Mouse (Mus musculus) heart, adult 11 months (tissue): ENCODE measurements at regions not wholly inside any gene's neighbourhood (a gene's known extent, or its start where the extent isn't known, plus 50 kb on each side); places are given as distances from the start of the nearest gene placed in this dataset.

Experiments used
- DNase-seq: peaks from one replicate; pipeline ENCODE4 v3.0.0; 2022

DNA sequence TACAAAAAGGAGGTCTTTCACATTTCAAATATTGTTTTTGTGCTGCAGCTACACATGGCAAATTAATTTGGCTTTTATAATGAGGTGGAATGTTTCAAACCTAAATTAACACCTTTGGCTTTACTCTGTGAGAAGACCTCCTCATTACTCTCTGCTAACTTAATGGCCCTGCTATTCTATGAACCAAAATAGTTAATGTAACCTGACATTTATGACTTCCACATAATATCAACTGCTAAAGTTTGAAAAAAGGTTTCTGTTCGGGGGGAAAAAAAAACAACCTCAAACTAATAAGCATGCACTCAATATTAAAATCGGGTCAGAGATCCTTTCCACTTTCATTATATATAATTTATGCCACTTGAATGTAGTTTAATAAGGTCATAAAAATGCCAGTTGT, 197.2 kb upstream of the Cep162 start:
- no peak for DNase-seq

DNA sequence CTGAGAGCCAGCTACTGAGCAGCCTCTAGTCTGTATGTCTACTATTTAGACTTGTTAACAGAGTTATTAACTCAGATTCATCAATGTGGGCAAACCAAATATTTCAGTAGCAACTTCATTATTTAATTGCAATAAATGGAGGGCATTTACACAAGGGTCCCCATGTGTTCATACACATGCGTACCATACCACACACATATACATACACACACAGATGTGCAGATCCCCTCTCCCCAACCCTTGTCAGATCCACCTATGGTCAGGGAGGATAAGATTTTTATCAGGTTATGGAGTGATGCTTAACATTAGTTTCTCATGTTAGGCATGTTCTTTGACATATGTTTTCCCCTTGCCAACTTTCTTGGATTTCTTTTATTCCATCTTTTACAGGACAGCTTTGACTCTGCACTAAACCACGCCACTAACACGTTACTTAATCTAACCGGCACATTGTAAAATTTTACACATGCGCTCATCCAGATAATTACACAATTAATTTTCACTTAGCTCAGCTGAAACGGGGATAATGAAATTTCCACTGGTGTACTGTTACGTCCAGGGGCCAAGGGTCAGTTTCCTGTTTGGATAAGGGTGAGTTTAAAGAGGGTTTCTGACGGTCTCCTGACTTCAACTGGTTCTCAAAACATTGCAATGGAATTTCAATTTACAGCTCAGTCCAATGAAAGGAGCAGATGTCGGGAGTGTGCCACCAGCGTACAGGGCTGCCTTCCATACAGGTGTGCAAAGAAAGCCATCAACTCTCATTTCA, 188.3 kb upstream of the Cep162 start:
- no peak for DNase-seq

DNA sequence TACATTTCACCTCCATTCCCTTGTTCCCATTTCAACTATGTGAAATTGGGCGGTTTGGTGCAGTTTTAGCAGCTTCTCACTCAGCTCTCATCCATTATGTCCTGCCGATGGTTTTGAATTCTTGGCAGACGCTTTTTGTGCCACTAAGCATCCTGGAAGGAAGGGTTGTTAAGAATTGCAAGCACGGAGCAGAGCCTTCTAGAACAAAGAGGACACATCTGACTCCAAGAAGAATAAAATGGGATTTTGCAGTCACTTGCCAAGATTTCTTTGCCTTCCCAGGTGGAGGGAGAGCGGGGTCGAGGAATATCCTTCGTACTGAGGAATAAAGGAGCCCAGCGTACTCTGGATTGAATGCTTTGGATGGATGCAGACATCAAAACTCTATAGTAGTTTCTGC, 176.7 kb upstream of the Cep162 start:
- no peak for DNase-seq

DNA sequence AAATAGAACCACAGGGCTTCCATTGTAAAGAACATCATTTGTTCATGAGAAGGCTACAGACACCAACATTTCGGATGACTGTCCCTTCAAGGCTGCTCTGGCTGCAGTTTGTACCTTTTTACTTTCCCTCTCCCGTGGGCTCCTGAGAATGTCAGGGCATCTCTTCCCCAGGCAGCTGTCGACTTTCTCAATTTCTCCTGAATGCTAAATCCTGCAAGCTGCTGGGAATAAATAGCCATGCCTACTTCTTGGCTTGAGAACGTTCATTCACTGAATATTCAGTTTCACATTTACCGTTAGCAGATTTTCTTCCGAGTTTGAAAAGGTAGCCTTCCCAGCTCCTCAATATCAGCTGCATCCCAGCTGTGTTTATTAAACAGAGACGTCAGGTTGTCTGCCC, 176.2 kb upstream of the Cep162 start:
- DNase-seq = no peak

- no peak for DNase-seq
Measured at GRCm38 (mm10) chr9:87425201-87425600, 169.9 kb upstream of the Cep162 start.

DNA sequence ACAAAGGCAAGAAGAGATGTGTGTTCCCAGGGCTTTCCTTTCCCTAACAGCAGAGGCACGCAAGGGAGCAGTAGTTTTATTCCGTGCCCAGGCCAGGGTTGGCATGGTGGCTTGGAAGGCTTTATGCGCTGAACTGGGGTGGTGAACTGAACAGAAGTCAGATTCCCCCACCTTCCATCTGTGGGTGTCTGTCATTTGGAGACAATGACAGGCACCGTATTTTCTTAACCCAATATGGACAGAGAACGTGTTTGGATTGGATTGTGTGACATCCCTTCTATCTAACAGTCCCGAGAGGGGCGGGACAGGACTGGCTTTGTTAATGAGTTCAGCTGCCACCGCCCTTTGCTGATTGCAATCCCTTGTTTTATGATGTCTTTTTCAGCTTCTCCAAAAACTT, 165.8 kb upstream of the Cep162 start:
- DNase-seq = peak; percentile 44

- peak; percentile 83 for DNase-seq
Measured at GRCm38 (mm10) chr9:87419376-87419775, 164.0 kb upstream of the Cep162 start.

DNA sequence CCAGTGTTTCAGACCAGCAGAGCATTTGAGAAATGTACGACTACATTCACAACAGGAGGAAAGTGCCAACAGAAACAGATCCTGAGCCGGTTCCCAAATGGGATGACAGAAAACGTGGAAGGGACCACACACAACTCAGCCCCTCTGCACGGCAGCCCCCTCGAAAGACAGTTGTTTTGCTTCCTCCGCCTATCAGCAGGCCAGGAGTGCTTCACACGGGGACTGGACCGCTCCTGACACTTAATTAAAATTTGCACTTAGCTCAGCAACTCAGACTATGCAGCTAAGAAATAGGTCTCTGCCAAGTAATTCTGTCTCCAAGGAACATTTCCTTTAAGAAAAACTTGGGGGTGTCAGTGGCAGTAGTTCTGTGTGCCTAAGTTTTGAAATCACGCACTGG, 157.6 kb upstream of the Cep162 start:
- no peak for DNase-seq

DNA sequence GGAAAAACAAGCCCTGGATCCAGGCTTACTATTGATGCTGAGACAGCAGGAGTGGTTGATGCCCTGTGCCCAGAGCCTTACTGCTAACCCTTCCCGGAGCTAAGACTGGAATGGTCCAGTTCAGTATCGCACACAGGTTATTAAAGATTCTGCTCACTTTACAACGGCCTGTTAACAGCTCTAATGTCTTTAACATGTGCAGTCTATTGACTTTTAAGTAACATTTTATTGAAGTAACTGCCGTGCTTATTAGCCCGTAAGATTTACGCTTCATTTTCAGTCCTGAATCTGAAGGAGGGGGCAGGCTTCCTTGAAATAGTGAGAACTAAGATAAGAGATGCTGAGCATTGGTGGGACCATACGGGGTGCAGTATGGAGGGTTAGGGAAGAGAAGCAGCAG, 155.7 kb upstream of the Cep162 start:
- DNase-seq = no peak

- no peak for DNase-seq
Measured at GRCm38 (mm10) chr9:87409736-87410135, 154.4 kb upstream of the Cep162 start.

GRCm38 (mm10) chr9:87408805-87409204, 153.5 kb upstream of the Cep162 start:
- DNase-seq = no peak

GRCm38 (mm10) chr9:87406476-87406875, 151.1 kb upstream of the Cep162 start:
- DNase-seq = no peak

DNA sequence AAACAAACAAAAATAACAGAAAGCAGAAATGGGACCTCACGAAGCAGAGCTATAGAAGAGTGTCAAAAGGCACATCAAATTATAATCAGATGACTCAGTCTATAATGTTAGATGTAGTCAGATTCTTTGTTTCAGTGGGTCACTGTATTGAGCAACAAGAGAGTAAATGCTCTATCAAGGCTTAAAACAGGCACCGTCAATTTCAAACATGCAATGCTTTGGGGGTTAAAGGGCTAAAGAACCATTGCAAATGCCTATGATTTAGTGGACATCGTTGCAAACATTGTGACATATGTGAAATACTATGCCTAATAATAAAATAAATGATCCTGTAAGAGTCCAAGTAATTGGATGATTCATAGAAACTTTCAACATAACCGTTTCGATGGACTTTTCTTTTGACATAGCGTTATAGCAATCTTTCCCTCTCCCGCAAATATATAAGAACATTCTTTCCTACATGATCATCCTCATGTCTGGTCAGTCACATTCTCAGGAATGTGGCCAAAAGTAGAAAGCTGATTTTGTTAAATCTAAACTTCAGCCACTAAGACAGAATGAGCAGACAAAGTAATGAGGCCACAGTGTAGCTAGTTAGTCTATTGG, 149.9 kb upstream of the Cep162 start:
- DNase-seq = no peak

DNA sequence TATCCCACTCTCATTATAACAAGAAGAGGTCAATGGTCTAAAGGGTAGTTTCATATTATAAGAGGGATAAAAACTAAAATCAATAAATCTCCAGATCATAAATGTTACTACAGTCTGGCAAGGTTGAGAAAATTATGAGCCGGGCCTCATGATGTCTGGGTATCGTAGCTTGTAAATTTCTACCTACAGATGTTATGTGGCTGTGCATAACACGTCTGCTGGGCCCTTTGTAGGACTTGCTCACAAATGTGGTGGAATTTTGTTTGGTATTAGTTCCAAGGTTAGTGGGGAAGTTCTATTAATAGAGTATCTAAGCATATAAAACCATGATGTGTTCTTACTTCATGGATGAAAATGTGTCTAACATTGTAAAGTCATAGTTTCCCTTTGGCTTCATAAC, 146.7 kb upstream of the Cep162 start:
- DNase-seq = peak; percentile 13

GRCm38 (mm10) chr9:87387516-87387915, 132.2 kb upstream of the Cep162 start:
- DNase-seq = peak; percentile 19

- peak; percentile 46 for DNase-seq
Measured at GRCm38 (mm10) chr9:87383513-87383912, 128.2 kb upstream of the Cep162 start.

DNA sequence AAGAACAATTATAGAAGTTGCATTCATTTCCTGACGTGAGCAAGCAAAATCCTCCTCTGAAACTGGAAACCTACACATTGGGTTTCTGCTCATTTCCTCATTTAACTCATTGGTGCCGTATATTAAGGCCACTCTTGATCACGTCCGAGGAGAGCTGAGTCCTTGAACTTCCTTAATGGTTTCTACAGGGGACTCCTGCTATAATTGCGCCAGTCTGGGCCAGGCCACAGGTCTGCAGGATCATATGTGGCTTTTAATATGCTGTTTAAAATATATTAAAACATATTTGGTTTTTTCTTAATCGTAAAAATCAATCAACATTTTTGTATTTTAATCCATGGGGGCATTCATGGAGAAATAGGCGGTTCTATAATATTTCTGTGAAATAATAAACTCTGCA, 122.6 kb upstream of the Cep162 start:
- peak; percentile 66 for DNase-seq

DNA sequence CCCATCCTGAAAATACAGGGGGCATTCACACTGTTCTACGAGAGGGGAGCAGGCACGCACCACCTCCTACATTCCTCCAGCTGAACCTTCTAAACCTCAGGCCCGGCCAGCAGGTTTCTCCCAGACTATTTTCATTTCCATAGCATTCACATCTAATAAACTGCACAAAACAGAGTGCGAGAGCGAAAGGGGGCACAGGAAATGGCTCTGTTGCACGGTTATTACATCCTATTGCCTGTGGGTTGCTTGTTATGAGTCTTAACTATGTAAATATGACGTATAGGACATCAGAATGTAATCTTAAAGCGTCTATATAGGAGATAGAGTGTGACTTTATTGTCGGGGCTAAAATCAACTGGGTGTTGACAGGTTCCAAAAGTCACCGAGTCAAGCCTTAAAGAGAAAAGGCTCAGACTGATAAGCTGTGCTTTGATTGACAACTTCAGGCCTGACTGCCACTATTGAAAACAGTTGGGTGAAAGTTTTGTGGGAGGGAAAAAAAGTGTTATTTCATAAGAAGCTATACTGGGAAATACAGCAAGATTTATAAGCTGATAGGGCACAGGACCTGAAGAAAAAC, 121.5 kb upstream of the Cep162 start:
- DNase-seq = peak; percentile 58

GRCm38 (mm10) chr9:87372251-87372905, 117.0 kb upstream of the Cep162 start:
- peak; percentile 36 for DNase-seq

GRCm38 (mm10) chr9:87369059-87369458, 113.7 kb upstream of the Cep162 start:
- DNase-seq = no peak

GRCm38 (mm10) chr9:87347008-87347407, 91.7 kb upstream of the Cep162 start:
- DNase-seq = no peak

DNA sequence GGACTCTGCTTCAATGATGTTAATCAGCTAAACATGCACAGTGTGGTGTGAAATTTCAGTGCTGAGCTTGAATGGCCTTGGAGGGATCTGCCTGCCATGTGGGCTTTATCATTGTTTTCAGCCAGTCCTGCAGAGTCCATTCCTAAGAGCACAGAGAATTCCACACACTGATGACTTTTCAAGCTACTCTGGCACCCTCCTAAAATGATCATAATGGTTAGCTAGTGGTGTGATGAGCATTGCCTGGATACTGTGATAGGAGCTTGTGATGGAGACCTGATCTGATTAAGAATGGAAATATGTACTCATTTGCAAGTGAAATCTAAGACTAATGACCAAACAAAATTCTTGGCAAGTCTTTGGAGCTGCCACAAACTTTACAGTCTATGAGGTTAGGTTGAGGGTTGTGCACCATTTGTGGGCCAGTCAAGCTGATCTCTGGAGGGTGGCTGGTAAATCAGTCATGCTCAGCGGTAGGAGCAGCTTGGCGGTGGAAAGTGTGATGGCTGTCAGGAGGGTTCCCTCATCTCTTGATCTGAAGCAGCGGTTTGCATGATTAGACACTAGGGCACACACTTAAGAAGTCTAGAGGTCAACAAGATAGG, 91.0 kb upstream of the Cep162 start:
- no peak for DNase-seq

- no peak for DNase-seq
Measured at GRCm38 (mm10) chr9:87341438-87341837, 86.1 kb upstream of the Cep162 start.
